Mouse (Mus musculus) hindbrain, embryonic 12.5 days (tissue): ENCODE data around the gene Eps8l2. TPM values are rescaled to one million over a fixed set of nuclear protein-coding genes. Genes with fewer than 3 reads are reported as not detected.
A peak's percentile ranks its signal among the peaks of the same experiment; 100 is the strongest.

ENCODE experiments used
- ATAC-seq: fragments of 200-750 bp; cut with Nextera tagmentation; 2 replicates; pipeline ENCODE4 v1.8.0; 2017; ENCODE audit warnings: moderate TSS enrichment; ENCODE audit not compliant: low FRiP score
- H3K27ac ChIP-seq: fragments of 300-500 bp; sonication (generic); 2 replicates; pipeline ENCODE4 v1.5.1; 2016; ENCODE audit warnings: mild to moderate bottlenecking
- H3K27me3 ChIP-seq: fragments of 300-500 bp; sonication (generic); 2 replicates; pipeline ENCODE4 v1.6.1; 2016; ENCODE audit warnings: mild to moderate bottlenecking
- H3K36me3 ChIP-seq: fragments of 300-500 bp; sonication (generic); 2 replicates; pipeline ENCODE4 v1.6.1; 2016; ENCODE audit warnings: mild to moderate bottlenecking
- H3K4me1 ChIP-seq: fragments of 300-500 bp; sonication (generic); 2 replicates; pipeline ENCODE4 v1.6.1; 2016
- H3K4me2 ChIP-seq: fragments of 300-500 bp; sonication (generic); replicated peaks from 2 replicates; pipeline ENCODE4 v1.6.1; 2016; ENCODE audit warnings: mild to moderate bottlenecking
- H3K4me3 ChIP-seq: fragments of 300-500 bp; sonication (generic); 2 replicates; pipeline ENCODE4 v1.5.1; 2016; ENCODE audit warnings: mild to moderate bottlenecking
- H3K9ac ChIP-seq: fragments of 300-500 bp; sonication (generic); 2 replicates; pipeline ENCODE4 v1.6.1; 2016; ENCODE audit warnings: mild to moderate bottlenecking, moderate library complexity
- H3K9me3 ChIP-seq: fragments of 300-500 bp; sonication (generic); replicated peaks from 2 replicates; pipeline ENCODE4 v1.6.1; 2016; ENCODE audit warnings: mild to moderate bottlenecking
- WGBS: fragments of 180-500 bp; shearing (Covaris S2); methylation state at CpG from one replicate; pipeline ENCODE4 v1.1.7; 2016; 5-methylcytosine and 5-hydroxymethylcytosine counted together
- polyA plus RNA-seq: library from polyadenylated mRNA; unstranded; fragments of >200 nt; fragmentation: Nextera tagmentation; extraction: Ambion mirVana; gene quantifications from 2 replicates; pipeline ENCODE4 v1.2.1, GENCODE M21; 2016

The Eps8l2 gene
- polyA plus RNA-seq, 1 experiment from 2014 or later: 2.6 TPM

GRCm38 (mm10) chr7:141315076-141315475 lies 23.6 kb upstream of the Eps8l2 start:
- ATAC-seq: no peak
- Histone ChIP-seq H3K27me3 (no peaks in the 10 kb centered on the region), H3K9me3 (no peaks in the 10 kb centered on the region), H3K27ac (no peak overlapping the region), H3K36me3 (peaks cover 96% of the 10 kb centered on the region), H3K4me2 (no peak overlapping the region), H3K4me1 (no peaks in the 10 kb centered on the region), H3K4me3 (no peak overlapping the region), H3K9ac (no peak overlapping the region)
- 92% methylated on average over 8 of the region's 8 CpGs for WGBS

GRCm38 (mm10) chr7:141315974-141316373 lies 22.7 kb upstream of the Eps8l2 start:
- Histone ChIP-seq H3K36me3 (peaks cover 96% of the 10 kb centered on the region), H3K9me3 (no peaks in the 10 kb centered on the region), H3K4me1 (no peaks in the 10 kb centered on the region), H3K27me3 (no peaks in the 10 kb centered on the region), H3K27ac (no peak overlapping the region), H3K9ac (no peak overlapping the region), H3K4me3 (no peak overlapping the region), H3K4me2 (no peak overlapping the region)
- 78% methylated on average over 5 of the region's 5 CpGs for WGBS
- ATAC-seq: no peak

GRCm38 (mm10) chr7:141317619-141318132 lies 21.0 kb upstream of the Eps8l2 start:
- no peak for ATAC-seq
- Histone ChIP-seq H3K27me3 (no peaks in the 10 kb centered on the region), H3K4me1 (no peaks in the 10 kb centered on the region), H3K4me2 (no peak overlapping the region), H3K36me3 (peaks cover 96% of the 10 kb centered on the region), H3K27ac (no peak overlapping the region), H3K4me3 (no peak overlapping the region), H3K9me3 (no peaks in the 10 kb centered on the region), H3K9ac (no peak overlapping the region)
- WGBS: 93% methylated on average over 1 of the region's 1 CpGs

GRCm38 (mm10) chr7:141319446-141319845 lies 19.2 kb upstream of the Eps8l2 start:
- Histone ChIP-seq H3K27me3 (no peaks in the 10 kb centered on the region), H3K4me3 (no peak overlapping the region), H3K9ac (no peak overlapping the region), H3K27ac (no peak overlapping the region), H3K4me2 (no peak overlapping the region), H3K4me1 (no peaks in the 10 kb centered on the region), H3K9me3 (no peaks in the 10 kb centered on the region), H3K36me3 (peaks cover 97% of the 10 kb centered on the region)
- 85% methylated on average over 2 of the region's 2 CpGs for WGBS
- ATAC-seq: no peak

GRCm38 (mm10) chr7:141324686-141325085 lies 14.0 kb upstream of the Eps8l2 start:
- peaks cover 47% of the 10 kb centered on the region for H3K36me3 ChIP-seq
- 0 out of 2 replicates have a peak overlapping the region, but pooled peaks have one; percentile 14 for H3K4me2 ChIP-seq
- H3K9me3 ChIP-seq: no peaks in the 10 kb centered on the region
- peaks cover 29% of the 10 kb centered on the region for H3K4me1 ChIP-seq
- no peak for ATAC-seq
- H3K27ac ChIP-seq: no peak overlapping the region
- WGBS: 97% methylated on average over 1 of the region's 1 CpGs
- H3K27me3 ChIP-seq: no peaks in the 10 kb centered on the region
- no peak overlapping the region for H3K4me3 ChIP-seq
- H3K9ac ChIP-seq: no peak overlapping the region

- peak; percentile 24 for ATAC-seq
- Histone ChIP-seq H3K36me3 (peaks cover 27% of the 10 kb centered on the region), H3K4me3 (peak overlapping the region; percentile 70), H3K4me1 (peaks cover 29% of the 10 kb centered on the region), H3K9ac (peak overlapping the region; percentile 92), H3K4me2 (peak overlapping the region; percentile 95), H3K9me3 (no peaks in the 10 kb centered on the region), H3K27ac (peak overlapping the region; percentile 99), H3K27me3 (no peaks in the 10 kb centered on the region)
- 6% methylated on average over 32 of the region's 35 CpGs for WGBS
Observed at GRCm38 (mm10) chr7:141326546-141327446, 11.9 kb upstream of the Eps8l2 start.

- under 1% methylated on average over 105 of the region's 105 CpGs for WGBS
- ATAC-seq: peak; percentile 96
Observed at GRCm38 (mm10) chr7:141327469-141328372, 11.0 kb upstream of the Eps8l2 start, which contains the start of the genes Deaf1 and Tmem80. Deaf1 (minus strand) TSS chr7:141327690. Tmem80 (plus strand) TSS chr7:141327739.

GRCm38 (mm10) chr7:141328373-141328990 lies 10.2 kb upstream of the Eps8l2 start:
- H3K27me3 ChIP-seq: no peaks in the 10 kb centered on the region
- peak overlapping the region; percentile 99 for H3K27ac ChIP-seq
- peak overlapping the region; percentile 70 for H3K4me3 ChIP-seq
- peaks cover 29% of the 10 kb centered on the region for H3K4me1 ChIP-seq
- H3K9ac ChIP-seq: peak overlapping the region; percentile 92
- peak; percentile 27 for ATAC-seq
- H3K9me3 ChIP-seq: no peaks in the 10 kb centered on the region
- H3K36me3 ChIP-seq: peaks cover 27% of the 10 kb centered on the region
- H3K4me2 ChIP-seq: peak overlapping the region; percentile 95
- 19% methylated on average over 24 of the region's 24 CpGs for WGBS

More at GRCm38 (mm10) chr7:141327469-141328372, 11.0 kb upstream of the Eps8l2 start, which contains the start of the genes Deaf1 and Tmem80:
- H3K9ac ChIP-seq: peak within 1 kb of the TSS; percentile 92
- H3K4me1 ChIP-seq: peaks cover 29% of the 10 kb centered on the region
- H3K4me3 ChIP-seq: peak within 1 kb of the TSS; percentile 70
- H3K9me3 ChIP-seq: no peaks in the 10 kb centered on the region
- no peaks in the 10 kb centered on the region for H3K27me3 ChIP-seq
- peak within 1 kb of the TSS; percentile 99 for H3K27ac ChIP-seq
- peaks cover 27% of the 10 kb centered on the region for H3K36me3 ChIP-seq
- H3K4me2 ChIP-seq: peak within 1 kb of the TSS; percentile 95

GRCm38 (mm10) chr7:141330706-141331105 lies 8.0 kb upstream of the Eps8l2 start:
- peaks cover 26% of the 10 kb centered on the region for H3K36me3 ChIP-seq
- ATAC-seq: no peak
- H3K4me1 ChIP-seq: peaks cover 23% of the 10 kb centered on the region
- no peaks in the 10 kb centered on the region for H3K27me3 ChIP-seq
- H3K4me3 ChIP-seq: no peak overlapping the region
- no peaks in the 10 kb centered on the region for H3K9me3 ChIP-seq
- H3K9ac ChIP-seq: no peak overlapping the region
- no peak overlapping the region for H3K4me2 ChIP-seq
- no peak overlapping the region for H3K27ac ChIP-seq

- Histone ChIP-seq H3K9ac (no peak overlapping the region), H3K4me3 (no peak overlapping the region), H3K27ac (no peak overlapping the region), H3K27me3 (no peaks in the 10 kb centered on the region), H3K9me3 (no peaks in the 10 kb centered on the region), H3K4me2 (no peak overlapping the region), H3K4me1 (peaks cover 10% of the 10 kb centered on the region), H3K36me3 (peaks cover 29% of the 10 kb centered on the region)
- WGBS: 87% methylated on average over 6 of the region's 6 CpGs
- ATAC-seq: no peak
Observed at GRCm38 (mm10) chr7:141331990-141332389, 6.7 kb upstream of the Eps8l2 start.

- Histone ChIP-seq H3K27ac (no peak overlapping the region), H3K9me3 (no peaks in the 10 kb centered on the region), H3K4me3 (no peak overlapping the region), H3K27me3 (peaks cover 26% of the 10 kb centered on the region), H3K4me1 (peaks cover 8% of the 10 kb centered on the region), H3K4me2 (no peak overlapping the region), H3K36me3 (peaks cover 29% of the 10 kb centered on the region), H3K9ac (no peak overlapping the region)
- ATAC-seq: no peak
- WGBS: 75% methylated on average over 2 of the region's 2 CpGs
Observed at GRCm38 (mm10) chr7:141335044-141335579, 3.6 kb upstream of the Eps8l2 start.
